Mouse (Mus musculus): ENCODE measurements around the gene Acp6.
A peak's percentile ranks its signal among the peaks of the same experiment; 100 is the strongest.
"Not testable (repeated sequence)": the region's sequence is repeated elsewhere in the genome, so short reads cannot be mapped to it uniquely, and the experiment has no call there.

The Acp6 gene

GRCm38 (mm10) chr3:97158611-97159508 lies at the start of gene Acp6:
Acp6 (plus strand) TSS chr3:97158777.
- peak; percentile 92 to 94 for DNase-seq (ENCODE audit: low spot score in 2 of 2)

DNA sequence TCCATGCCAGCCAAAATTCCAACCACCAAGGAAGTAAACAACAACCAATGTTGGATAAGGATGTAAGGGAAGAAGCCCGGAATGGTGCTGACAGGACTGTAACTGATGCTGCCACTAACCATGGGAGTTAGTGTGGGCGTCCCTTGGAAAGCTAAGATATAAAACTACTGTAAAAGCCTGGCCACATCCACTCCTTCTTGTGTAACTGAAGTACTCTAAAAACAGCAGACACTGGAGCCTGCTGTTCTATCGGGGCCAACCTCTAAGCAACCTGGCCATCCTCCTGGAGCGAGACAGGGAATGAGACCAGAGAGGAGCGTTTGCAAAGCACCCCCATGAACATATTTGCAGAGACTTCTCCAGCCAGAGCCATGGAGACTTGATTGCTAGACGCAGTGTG lies 41.1 kb upstream of the Acp6 start:
- no peak for DNase-seq (ENCODE audit: low spot score in 2 of 2)

DNA sequence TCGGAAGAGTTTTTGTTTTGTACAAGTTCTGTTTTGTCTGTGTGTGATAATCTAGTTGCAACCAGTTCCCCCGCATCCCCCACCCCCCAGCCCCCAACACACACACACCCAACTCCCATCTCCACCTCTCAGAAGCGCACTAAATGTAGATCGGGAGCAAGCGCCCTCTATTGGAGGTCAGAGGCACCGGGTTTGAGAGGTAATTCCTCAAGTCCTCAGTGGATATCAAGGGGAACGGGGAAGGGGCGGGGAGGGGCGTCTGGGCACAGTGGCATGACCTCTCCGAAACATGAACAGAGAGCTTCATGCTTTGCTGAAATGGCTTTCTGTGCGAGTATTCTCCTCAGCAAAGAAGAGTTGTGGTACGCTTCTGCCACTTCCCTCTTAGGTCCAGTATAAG lies 40.3 kb upstream of the Acp6 start:
- DNase-seq (ENCODE audit: low spot score in 2 of 2) = no peak

- DNase-seq (ENCODE audit: low spot score in 2 of 2) = no peak
Measured at GRCm38 (mm10) chr3:97124193-97124592, 34.4 kb upstream of the Acp6 start.

- DNase-seq (ENCODE audit: low spot score in 2 of 2) = no peak
Measured at GRCm38 (mm10) chr3:97129410-97129809, 29.2 kb upstream of the Acp6 start.

- DNase-seq (ENCODE audit: low spot score in 2 of 2) = not testable (repeated sequence)
Measured at GRCm38 (mm10) chr3:97137666-97138065, 20.9 kb upstream of the Acp6 start.

DNA sequence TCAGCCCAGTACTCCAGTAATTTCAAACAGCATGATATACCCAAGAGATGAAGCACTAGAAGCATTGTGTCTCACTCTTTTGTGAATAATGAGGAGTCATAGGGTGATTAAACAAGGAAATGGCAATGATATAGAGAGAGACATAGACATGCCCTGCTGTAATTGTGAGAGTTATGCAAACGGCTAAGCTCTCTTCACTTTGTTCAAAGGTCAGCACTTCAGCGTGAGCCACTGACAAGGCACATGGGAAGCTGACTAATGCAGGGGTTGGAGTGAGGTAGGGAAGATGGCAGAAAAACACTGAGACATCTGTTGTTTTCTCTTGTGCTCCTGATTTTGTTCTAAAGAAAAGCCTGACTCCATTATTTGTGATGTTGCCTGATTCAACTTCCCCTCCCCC lies 7.5 kb upstream of the Acp6 start:
- DNase-seq (ENCODE audit: low spot score in 2 of 2) = no peak

DNA sequence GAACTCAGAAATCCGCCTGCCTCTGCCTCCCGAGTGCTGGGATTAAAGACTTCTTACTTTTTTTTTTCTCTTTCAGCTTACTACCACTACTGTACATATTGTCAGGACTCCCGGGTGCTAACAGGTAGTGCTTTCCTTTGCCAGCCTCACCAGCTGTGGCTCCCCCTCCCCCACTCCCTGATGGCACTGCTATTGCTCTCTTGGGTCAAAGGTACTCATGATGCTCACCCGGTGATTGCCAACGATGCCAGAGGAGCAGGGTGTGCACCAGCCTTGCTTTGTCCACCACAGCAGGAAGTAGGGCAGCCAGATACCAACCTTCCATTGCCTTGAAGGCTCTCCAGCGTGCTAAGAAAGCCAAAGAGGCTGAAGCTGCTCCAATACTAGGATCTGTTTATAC lies 2.1 kb upstream of the Acp6 start:
- no peak for DNase-seq (ENCODE audit: low spot score in 2 of 2)

DNA sequence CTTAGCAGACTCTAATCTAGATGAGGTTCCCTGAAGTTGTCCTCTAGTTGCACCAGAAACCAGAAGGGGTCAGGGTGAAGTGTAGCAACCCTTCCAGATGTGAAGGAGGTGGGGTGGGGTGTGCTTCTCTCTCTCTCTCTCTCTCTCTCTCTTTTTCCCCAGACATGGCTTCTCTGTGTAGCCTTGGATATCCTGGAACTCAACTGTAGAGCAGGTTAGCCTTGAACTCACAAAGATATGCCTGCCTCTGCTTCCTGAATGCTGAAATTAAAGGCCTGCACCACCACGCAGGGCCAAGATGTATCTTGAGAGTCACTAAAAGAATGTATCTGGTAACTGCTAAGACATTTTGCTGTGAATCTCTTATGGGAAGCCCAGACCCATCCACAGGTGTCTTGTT lies 1.3 kb upstream of the Acp6 start:
- DNase-seq (ENCODE audit: low spot score in 2 of 2) = no peak

DNA sequence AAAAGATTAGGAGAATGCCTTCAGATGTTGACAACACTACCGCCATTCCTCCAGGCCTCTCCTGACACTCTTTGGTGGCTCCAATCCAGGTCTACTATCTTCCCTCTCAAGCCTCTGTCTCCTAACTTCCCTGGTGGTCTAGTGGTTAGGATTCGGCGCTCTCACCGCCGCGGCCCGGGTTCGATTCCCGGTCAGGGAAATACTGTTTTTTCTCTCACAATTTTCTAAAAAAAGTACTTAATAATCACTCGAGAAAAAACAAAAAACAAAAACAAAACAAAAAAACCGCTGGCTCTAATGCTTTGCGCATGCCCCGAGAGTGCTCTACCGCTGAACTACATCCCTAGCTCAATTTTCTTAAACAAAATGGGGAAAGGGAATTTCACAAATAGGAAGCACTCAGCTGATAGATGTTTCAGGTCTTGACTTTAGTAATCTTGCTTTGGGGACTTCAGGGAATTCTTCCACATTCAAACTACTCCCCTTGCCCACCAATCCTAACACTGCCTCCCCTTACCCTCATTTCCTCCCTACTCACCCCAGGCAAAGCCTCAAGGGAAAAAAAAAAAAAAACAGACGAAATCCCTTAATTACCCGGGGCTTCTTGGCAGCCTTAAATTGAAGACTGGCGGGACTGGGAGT lies 498 bp upstream of the Acp6 start:
- DNase-seq (ENCODE audit: low spot score in 2 of 2) = peak; percentile 95 to 99

GRCm38 (mm10) chr3:97159509-97159850 lies 903 bp downstream of the Acp6 start:
- no peak for DNase-seq (ENCODE audit: low spot score in 2 of 2)

DNA sequence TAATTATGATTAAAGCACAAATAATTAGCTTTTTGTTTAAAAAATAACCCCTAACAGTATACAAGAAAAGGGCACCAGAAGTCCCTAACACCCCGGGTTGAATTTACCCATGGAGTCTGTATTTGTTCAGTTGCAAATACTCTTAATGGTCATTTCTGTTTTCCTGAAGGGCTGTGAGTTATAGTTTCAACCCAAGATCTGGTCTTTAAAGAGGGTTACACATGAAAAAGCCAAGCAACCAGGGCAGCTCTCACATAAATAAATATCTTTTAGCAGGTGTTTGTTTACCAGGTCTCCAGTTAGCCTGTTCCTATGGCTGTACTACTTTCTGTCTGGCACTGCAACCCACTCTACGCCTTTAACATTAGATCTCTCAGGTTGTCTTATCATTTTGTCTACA lies 1.4 kb downstream of the Acp6 start:
- no peak for DNase-seq (ENCODE audit: low spot score in 2 of 2)

- DNase-seq (ENCODE audit: low spot score in 2 of 2) = peak; percentile 36 to 43
Measured at GRCm38 (mm10) chr3:97160908-97161307, 2.3 kb downstream of the Acp6 start.

DNA sequence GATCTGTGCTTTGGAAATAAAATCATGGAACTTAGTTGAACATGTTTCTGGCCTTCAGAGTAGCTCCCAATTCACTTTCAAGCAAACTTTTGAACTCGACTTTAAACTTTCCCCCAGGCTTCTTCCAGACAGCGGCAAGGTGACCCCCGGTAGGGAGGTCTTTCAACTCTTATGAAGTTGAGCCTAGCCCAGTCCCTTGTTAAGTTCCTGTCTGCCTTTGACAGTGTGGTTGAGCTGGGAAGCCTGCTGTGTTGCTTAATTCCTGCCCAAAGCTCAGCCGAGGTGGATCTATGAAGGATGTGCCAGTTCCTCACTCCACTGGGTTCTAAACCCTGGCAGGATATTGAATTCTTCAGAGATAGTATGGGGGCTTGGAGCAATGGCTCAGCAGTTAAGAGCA lies 3.2 kb downstream of the Acp6 start:
- DNase-seq (ENCODE audit: low spot score in 2 of 2) = no peak

GRCm38 (mm10) chr3:97164477-97164876 lies 5.9 kb downstream of the Acp6 start:
- DNase-seq (ENCODE audit: low spot score in 2 of 2) = no peak

- DNase-seq (ENCODE audit: low spot score in 2 of 2) = no peak
Measured at GRCm38 (mm10) chr3:97167126-97167525, 8.5 kb downstream of the Acp6 start.

GRCm38 (mm10) chr3:97171531-97171930 lies 13.0 kb downstream of the Acp6 start:
- no peak for DNase-seq (ENCODE audit: low spot score in 2 of 2)

- DNase-seq (ENCODE audit: low spot score in 2 of 2) = no peak
Measured at GRCm38 (mm10) chr3:97172231-97172630, 13.7 kb downstream of the Acp6 start.

- no peak for DNase-seq (ENCODE audit: low spot score in 2 of 2)
Measured at GRCm38 (mm10) chr3:97172632-97173031, 14.1 kb downstream of the Acp6 start.

GRCm38 (mm10) chr3:97178885-97179284 lies 20.3 kb downstream of the Acp6 start:
- DNase-seq (ENCODE audit: low spot score in 2 of 2) = no peak

DNA sequence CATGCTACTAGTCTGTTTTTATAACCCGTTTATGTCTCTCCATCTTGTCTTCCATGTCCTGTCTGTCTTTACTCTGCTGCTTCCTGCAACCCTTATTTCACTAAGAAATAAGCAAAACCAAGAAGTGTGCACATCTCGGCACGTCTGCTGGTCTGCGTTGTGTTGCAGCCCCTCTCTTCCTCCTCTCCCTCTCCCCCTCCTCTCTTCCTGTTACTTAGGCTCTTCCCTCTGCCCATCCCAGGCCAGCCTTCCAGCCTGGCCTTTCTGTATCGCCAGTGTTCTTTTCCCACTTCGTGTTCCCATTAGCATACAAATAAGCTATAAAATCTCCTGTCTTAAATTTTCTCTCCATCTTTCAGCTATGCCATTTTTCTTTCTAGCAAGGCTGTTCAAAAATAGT lies 21.9 kb downstream of the Acp6 start:
- no peak for DNase-seq (ENCODE audit: low spot score in 2 of 2)

GRCm38 (mm10) chr3:97183810-97184209 lies 25.2 kb downstream of the Acp6 start:
- DNase-seq (ENCODE audit: low spot score in 2 of 2) = no peak

DNA sequence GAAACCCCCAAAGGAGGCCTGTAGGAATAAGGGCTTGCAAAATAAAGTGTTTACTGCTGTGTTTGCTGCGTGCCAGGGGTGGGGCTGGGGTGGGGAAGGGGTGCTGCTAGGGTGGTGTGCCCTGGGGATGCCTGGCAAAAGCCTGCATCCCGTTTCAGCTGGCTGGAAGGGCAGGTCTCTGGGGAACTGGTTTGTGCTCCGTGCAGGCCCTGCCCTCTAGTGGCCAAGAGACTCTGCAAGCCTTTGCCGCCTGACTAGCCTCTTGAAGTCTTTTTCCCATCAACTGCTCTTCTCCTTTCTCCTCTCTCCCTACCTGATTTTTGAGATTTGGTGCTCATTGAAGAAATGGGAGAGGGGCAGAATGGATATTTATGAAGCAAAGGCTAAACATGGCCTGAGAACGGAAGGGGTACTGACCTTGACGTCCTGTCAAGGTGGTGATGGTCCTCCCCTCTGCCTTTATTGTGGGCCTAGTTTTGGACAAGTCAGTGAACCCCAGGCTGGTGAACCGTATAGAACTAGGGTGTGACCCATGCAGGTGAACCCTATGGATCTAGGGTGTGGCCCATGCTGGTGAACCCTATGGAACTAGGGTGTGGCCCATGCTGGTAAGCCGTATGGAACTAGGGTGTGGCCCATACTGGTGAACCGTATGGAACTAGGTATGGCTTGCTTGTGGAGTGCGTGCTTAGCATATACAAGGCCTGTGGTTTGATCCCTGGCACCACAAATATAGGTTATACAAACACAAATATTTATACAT lies 26.7 kb downstream of the Acp6 start:
- DNase-seq (ENCODE audit: low spot score in 2 of 2) = peak; percentile 77 to 78

All from right cerebral cortex, adult 2 months (tissue).